Mouse (Mus musculus) olfactory bulb, adult 2 months (tissue): Measurements from ENCODE around the gene Pdgfb.

Experiments used
- CTCF ChIP-seq: fragments of 200-500 bp; IDR thresholded peaks from 2 replicates; pipeline ENCODE4 v1.5.1; 2012; ENCODE audit warnings: low read depth, mild to moderate bottlenecking, low read length, moderate library complexity; ENCODE audit not compliant: insufficient read depth
- POLR2A ChIP-seq: fragments of 200-500 bp; IDR thresholded peaks from 2 replicates; pipeline ENCODE4 v1.6.1; 2012; ENCODE audit warnings: mild to moderate bottlenecking, low read depth, low read length, moderate library complexity; ENCODE audit not compliant: insufficient read depth

DNA sequence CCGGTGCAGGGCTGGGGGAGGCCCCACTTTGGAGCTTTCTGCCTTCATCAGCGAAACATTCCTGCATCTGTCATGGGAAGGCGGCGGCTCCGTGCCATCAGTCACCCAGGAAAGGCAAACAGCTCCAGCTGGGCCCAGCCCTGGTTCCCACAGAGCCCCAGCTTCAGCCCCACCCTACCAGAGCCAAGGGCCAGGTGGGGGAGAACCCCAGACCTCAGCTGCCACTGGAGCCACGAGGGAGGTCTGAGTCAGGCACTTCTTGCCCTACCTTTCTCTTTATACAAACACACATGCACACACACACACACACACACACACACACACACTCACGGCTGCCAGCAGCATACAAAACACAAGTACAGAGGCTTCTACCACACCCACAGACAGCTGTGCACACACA, 30.6 kb downstream of the Pdgfb start:
- no peak for TF ChIP-seq CTCF
- no peak for TF ChIP-seq POLR2A
